Mouse (Mus musculus) neutrophil, adult 65 days (primary cell): Measurements from ENCODE around the gene Gm6176. TPM values are rescaled to one million over a fixed set of nuclear protein-coding genes. Genes with fewer than 3 reads are reported as not detected.

ENCODE experiments used
- total RNA-seq: library from RNA; stranded (reverse); gene quantifications from 2 replicates; pipeline ENCODE4 v1.2.4, GENCODE M21; 2023

Gm6176 gene
- not detected in 2 replicates for total RNA-seq

GRCm38 (mm10) chr7:22056205-22056604, at the start of gene Gm6176:
Gene Gm6176 (minus strand): TSS chr7:22056305.

GRCm38 (mm10) chr7:22068757-22069156, 12.7 kb upstream of the Gm6176 start, which contains the start of gene Vmn1r139:
Gene Vmn1r139 (plus strand): TSS chr7:22069057.

GRCm38 (mm10) chr7:22028797-22029196, 27.3 kb downstream of the Gm6176 start, which contains the start of gene Vmn1r138:
Gene Vmn1r138 (minus strand): TSS chr7:22028897.

Other genes with a start within 250 kb of the Gm6176 start
- gene Vmn1r135, start 224.0 kb downstream of the Gm6176 start, total RNA-seq = not detected in 2 replicates
- not detected in 2 replicates for gene Gm5725, start 212.0 kb downstream of the Gm6176 start, total RNA-seq
- gene Gm5891, start 135.0 kb downstream of the Gm6176 start, total RNA-seq = not detected in 2 replicates
- not detected in 2 replicates for gene Vmn1r137, start 61.7 kb downstream of the Gm6176 start, total RNA-seq
- not detected in 2 replicates for gene Vmn1r138, start 27.4 kb downstream of the Gm6176 start, total RNA-seq
- gene Vmn1r139, start 12.8 kb upstream of the Gm6176 start, total RNA-seq = not detected in 2 replicates
- not detected in 2 replicates for gene Gm16451, start 61.9 kb upstream of the Gm6176 start, total RNA-seq
- not detected in 2 replicates for gene Gm10666, start 78.4 kb upstream of the Gm6176 start, total RNA-seq
- gene Vmn1r142, start 107.7 kb upstream of the Gm6176 start, total RNA-seq = not detected in 2 replicates
- gene Vmn1r143, start 133.1 kb upstream of the Gm6176 start, total RNA-seq = not detected in 2 replicates
- not detected in 2 replicates for gene Gm8653, start 145.0 kb upstream of the Gm6176 start, total RNA-seq
- gene Gm8453, start 173.2 kb upstream of the Gm6176 start, total RNA-seq = not detected in 2 replicates